In the genomic region with DNA sequence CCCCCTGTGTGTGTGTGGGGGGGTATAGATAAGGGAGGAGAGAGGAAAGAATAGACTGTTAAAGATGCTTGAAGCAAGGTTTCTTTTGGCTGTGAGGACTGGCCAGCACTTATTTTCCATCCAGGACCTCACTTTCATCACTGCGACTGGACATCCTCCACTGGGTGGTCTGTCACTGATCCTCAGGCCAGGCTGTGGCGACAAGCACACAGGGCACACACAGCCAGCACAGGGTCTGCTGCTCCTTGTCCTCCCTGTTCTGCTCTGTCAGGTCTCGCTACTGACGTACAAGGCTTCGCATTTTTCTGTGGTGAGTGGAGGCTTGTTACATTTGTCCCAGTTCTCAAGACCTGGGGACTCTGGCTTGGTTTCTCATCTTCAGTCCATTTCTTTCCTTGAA, we compare ENCODE assay signal across 12 mouse cellular contexts.
DNase-seq lines count a peak whose midpoint lies in the region; ATAC-seq lines count a peak whose summit lies in the region.
"Had no signal": no experiment of that assay in that cellular context is flagged by ENCODE, and none has a peak within 500 bp of the region (broad histone marks: within the 10 kb centered on the region; RNA-seq: fewer than 3 reads in every experiment).

No protein-coding gene starts in this region.

- H3K9ac ChIP-seq in intestine, embryonic 14.5 days (ENCODE audit: low read length) = no peak overlapping the region
- H3K9ac ChIP-seq in intestine, embryonic 16.5 days (ENCODE audit: low read depth, low read length) = no peak overlapping the region
- H3K9ac ChIP-seq: forebrain, embryonic 13.5 days; midbrain, embryonic 15.5 days; stomach, embryonic 15.5 days had no signal

- H3K36me3 ChIP-seq in intestine, embryonic 14.5 days (ENCODE audit: control insufficient read depth, insufficient read depth, low read length) = no peaks in the 10 kb centered on the region
- H3K36me3 ChIP-seq in intestine, embryonic 16.5 days (ENCODE audit: control insufficient read depth, insufficient read depth, low read length) = no peaks in the 10 kb centered on the region
- H3K36me3 ChIP-seq: midbrain, embryonic 15.5 days; stomach, embryonic 15.5 days had no signal

- no peaks in the 10 kb centered on the region for H3K27me3 ChIP-seq in intestine, embryonic 14.5 days (replicated peaks; ENCODE audit: control insufficient read depth, insufficient read depth, low read length)
- H3K27me3 ChIP-seq in intestine, embryonic 16.5 days (replicated peaks; ENCODE audit: control insufficient read depth, insufficient read depth, low read length) = no peaks in the 10 kb centered on the region
- H3K27me3 ChIP-seq: CH12.LX; forebrain, embryonic 13.5 days; midbrain, embryonic 15.5 days; stomach, embryonic 15.5 days had no signal

- peaks cover 32% of the 10 kb centered on the region for H3K4me1 ChIP-seq in intestine, embryonic 14.5 days (replicated peaks; ENCODE audit: control insufficient read depth, insufficient read depth, low read length)
- peaks cover 19% of the 10 kb centered on the region for H3K4me1 ChIP-seq in intestine, embryonic 16.5 days (ENCODE audit: control insufficient read depth, insufficient read depth, low read length)
- H3K4me1 ChIP-seq: midbrain, embryonic 15.5 days had no signal

- DNase-seq in intestine, embryonic 14.5 days (ENCODE audit: low spot score) = no peak
- DNase-seq in 3134 (ENCODE audit: extremely low read depth, insufficient read length, low spot score) = peak; percentile 66
- peak; percentile 97 for DNase-seq in heart, adult 11 months
- peak; percentile 52 for DNase-seq in heart, postnatal 4 days
- DNase-seq in cerebellum, adult 9-10 months = no peak
- DNase-seq in left cerebral cortex, postnatal 10 days (ENCODE audit: extremely low spot score in 1 of 2, low spot score in 2 of 2) = no peak

- intact Hi-C loops in left cerebral cortex, postnatal 10 days (cut with DNase I) = no loop called here

- ATAC-seq in intestine, embryonic 14.5 days (replicated peaks; ENCODE audit: low FRiP score, low TSS enrichment, low read depth) = no peak
- no peak for ATAC-seq in intestine, embryonic 16.5 days
- no peak for ATAC-seq in CD4-positive, CD25-positive, alpha-beta regulatory T cell, adult 4 months
- ATAC-seq: forebrain, embryonic 13.5 days; midbrain, embryonic 15.5 days had no signal

- WGBS in intestine, embryonic 14.5 days = 44% methylated on average over 5 of the region's 5 CpGs
- WGBS in intestine, embryonic 16.5 days = 67% methylated on average over 5 of the region's 5 CpGs

- H3K4me3 ChIP-seq in intestine, embryonic 14.5 days (ENCODE audit: low read depth, low read length) = no peak overlapping the region
- H3K4me3 ChIP-seq in intestine, embryonic 16.5 days (ENCODE audit: low read length) = no peak overlapping the region
- H3K4me3 ChIP-seq: forebrain, embryonic 13.5 days; midbrain, embryonic 15.5 days; stomach, embryonic 15.5 days had no signal

- no peaks in the 10 kb centered on the region for H3K9me3 ChIP-seq in intestine, embryonic 14.5 days (ENCODE audit: control insufficient read depth, low read length)
- no peaks in the 10 kb centered on the region for H3K9me3 ChIP-seq in intestine, embryonic 16.5 days (ENCODE audit: control insufficient read depth, low read length)
- H3K9me3 ChIP-seq: forebrain, embryonic 13.5 days; stomach, embryonic 15.5 days had no signal

- no peak overlapping the region for H3K4me2 ChIP-seq in intestine, embryonic 14.5 days (ENCODE audit: low read length)
- no peak overlapping the region for H3K4me2 ChIP-seq in intestine, embryonic 16.5 days (ENCODE audit: low read depth, low read length)
- H3K4me2 ChIP-seq: forebrain, embryonic 13.5 days; midbrain, embryonic 15.5 days; stomach, embryonic 15.5 days had no signal

- H3K27ac ChIP-seq in intestine, embryonic 14.5 days (ENCODE audit: low read depth) = 0 out of 2 replicates have a peak overlapping the region, but pooled peaks have one; percentile 11
- no peak overlapping the region; the same call in 1 of the 2 replicates for H3K27ac ChIP-seq in intestine, embryonic 16.5 days (ENCODE audit: low read length)
- H3K27ac ChIP-seq: forebrain, embryonic 13.5 days; midbrain, embryonic 15.5 days; stomach, embryonic 15.5 days had no signal

Comparison
In these comparisons a context has a peak if more than half of its experiments do, and no peak if none do; other contexts are left out.
1. DNase-seq: peak in 3134 (single experiment), heart, adult 11 months (single experiment) and heart, postnatal 4 days (single experiment); none in intestine, embryonic 14.5 days (single experiment), cerebellum, adult 9-10 months (single experiment) and left cerebral cortex, postnatal 10 days (0 of 2).